Mouse (Mus musculus) MEL (cell line): ENCODE data around the gene Nr4a1. TPM values are rescaled to one million over a fixed set of nuclear protein-coding genes. Genes with fewer than 3 reads are reported as not detected.

ENCODE experiments used
- DNase-seq: peaks from one replicate; pipeline ENCODE4 v3.0.0; 2011; ENCODE audit warnings: low read depth, low spot score
- H3K27ac ChIP-seq: 2 replicates; pipeline ENCODE4 v1.5.1; 2012; ENCODE audit warnings: low read depth, mild to moderate bottlenecking, control low read depth, low read length, moderate library complexity; ENCODE audit not compliant: control insufficient read depth
- H3K27me3 ChIP-seq, 2 experiments: fragments of 150-350 bp in 1 of 2; sonication (generic) in 1 of 2; 2 replicates each; pipeline ENCODE4 v1.6.1; 2012; ENCODE audit warnings: low read length in 2 of 2, mild to moderate bottlenecking in 2 of 2, improper control_type of control experiment in 1 of 2, moderate library complexity in 1 of 2; ENCODE audit not compliant: insufficient read depth in 2 of 2, control insufficient read depth in 1 of 2
- H3K36me3 ChIP-seq, 2 experiments: 2 replicates each; pipeline ENCODE4 v1.6.1; 2012 to 2014; ENCODE audit warnings: low read length in 2 of 2, improper control_type of control experiment in 1 of 2, inconsistent platforms in 1 of 2, mild to moderate bottlenecking in 1 of 2; ENCODE audit not compliant: insufficient read depth in 2 of 2, control insufficient read depth in 1 of 2
- H3K4me1 ChIP-seq, 2 experiments: fragments of 150-350 bp in 1 of 2; sonication (generic) in 1 of 2; 2 replicates each; pipeline ENCODE4 v1.6.1; 2012; ENCODE audit warnings: low read length in 2 of 2, improper control_type of control experiment in 1 of 2, mild to moderate bottlenecking in 1 of 2; ENCODE audit not compliant: insufficient read depth in 2 of 2, control insufficient read depth in 1 of 2
- H3K4me3 ChIP-seq, 2 experiments: fragments of 150-350 bp in 1 of 2; sonication (generic) in 1 of 2; 2 replicates each; pipeline ENCODE4 v1.5.1; 2012; ENCODE audit warnings: low read depth in 2 of 2, low read length in 2 of 2, mild to moderate bottlenecking in 2 of 2, moderate library complexity in 2 of 2, control low read depth in 1 of 2, improper control_type of control experiment in 1 of 2; ENCODE audit not compliant: control insufficient read depth in 1 of 2, insufficient read depth in 1 of 2
- H3K79me2 ChIP-seq: 2 replicates; pipeline ENCODE4 v1.6.1; 2012; ENCODE audit warnings: mild to moderate bottlenecking, low read length, moderate library complexity; ENCODE audit not compliant: control insufficient read depth, poor library complexity, insufficient read depth
- H3K9ac ChIP-seq: 2 replicates; pipeline ENCODE4 v1.6.1; 2012; ENCODE audit warnings: low read depth, mild to moderate bottlenecking, control low read depth, low read length, moderate library complexity; ENCODE audit not compliant: control insufficient read depth, poor library complexity, severe bottlenecking
- H3K9me3 ChIP-seq: fragments of 150-350 bp; sonication (generic); replicated peaks from 2 replicates; pipeline ENCODE4 v1.6.1; 2012; ENCODE audit warnings: mild to moderate bottlenecking, low read length, improper control_type of control experiment, moderate library complexity; ENCODE audit not compliant: insufficient read depth
- BHLHE40 ChIP-seq: IDR thresholded peaks from 2 replicates; pipeline ENCODE4 v1.6.1; 2012; ENCODE audit warnings: low read depth, mild to moderate bottlenecking, inconsistent platforms, low read length, improper control_type of control experiment, borderline replicate concordance
- CHD1 ChIP-seq: IDR thresholded peaks from 2 replicates; pipeline ENCODE4 v1.6.1; 2012; ENCODE audit warnings: low read depth, mild to moderate bottlenecking, inconsistent platforms, low read length, improper control_type of control experiment
- CHD2 ChIP-seq: IDR thresholded peaks from 2 replicates; pipeline ENCODE4 v1.6.1; 2011; ENCODE audit warnings: low read length, improper control_type of control experiment
- CTCF ChIP-seq, 3 experiments: IDR thresholded peaks in 2 of 3; conservative IDR thresholded peaks in 1 of 3; 2 replicates each; pipeline ENCODE4 v1.5.1; 2011 to 2012; ENCODE audit warnings: low read length in 3 of 3, low read depth in 2 of 3, mild to moderate bottlenecking in 2 of 3, improper control_type of control experiment in 1 of 3, inconsistent platforms in 1 of 3, mixed read lengths in 1 of 3, moderate library complexity in 1 of 3; ENCODE audit not compliant: control insufficient read depth in 1 of 3, insufficient read depth in 1 of 3, poor library complexity in 1 of 3, severe bottlenecking in 1 of 3
- E2F4 ChIP-seq: IDR thresholded peaks from 2 replicates; pipeline ENCODE4 v1.6.1; 2011; ENCODE audit warnings: low read depth, low read length, improper control_type of control experiment, borderline replicate concordance
- ELF1 ChIP-seq: IDR thresholded peaks from 2 replicates; pipeline ENCODE4 v1.6.1; 2014; ENCODE audit warnings: low read depth, mild to moderate bottlenecking, inconsistent platforms, low read length, improper control_type of control experiment, moderate library complexity
- ETS1 ChIP-seq: IDR thresholded peaks from 2 replicates; pipeline ENCODE4 v1.6.1; 2012; ENCODE audit warnings: low read depth, mild to moderate bottlenecking, inconsistent platforms, low read length, improper control_type of control experiment, moderate library complexity
- GATA1 ChIP-seq: IDR thresholded peaks from 2 replicates; pipeline ENCODE4 v1.6.1; 2011; ENCODE audit warnings: low read depth, low read length, improper control_type of control experiment
- JUND ChIP-seq: IDR thresholded peaks from 2 replicates; pipeline ENCODE4 v1.6.1; 2011; ENCODE audit warnings: low read depth, mild to moderate bottlenecking, improper control_type of control experiment, low read length
- KAT2A ChIP-seq: conservative IDR thresholded peaks from 2 replicates; pipeline ENCODE4 v1.6.1; 2012; ENCODE audit warnings: low read depth, low read length, improper control_type of control experiment, inconsistent platforms
- MAFK ChIP-seq: IDR thresholded peaks from 2 replicates; pipeline ENCODE4 v1.6.1; 2011; ENCODE audit warnings: low read depth, mild to moderate bottlenecking, low read length, improper control_type of control experiment, borderline replicate concordance
- MAX ChIP-seq: IDR thresholded peaks from 2 replicates; pipeline ENCODE4 v1.6.1; 2011; ENCODE audit warnings: low read length, improper control_type of control experiment
- MAZ ChIP-seq: IDR thresholded peaks from 2 replicates; pipeline ENCODE4 v1.6.1; 2012; ENCODE audit warnings: low read depth, mild to moderate bottlenecking, inconsistent platforms, low read length, improper control_type of control experiment
- MEF2A ChIP-seq: IDR thresholded peaks from 2 replicates; pipeline ENCODE4 v1.6.1; 2014; ENCODE audit warnings: low read depth, mild to moderate bottlenecking, inconsistent platforms, low read length, improper control_type of control experiment; ENCODE audit not compliant: poor library complexity, insufficient replicate concordance, severe bottlenecking; ENCODE audit errors: extremely low read depth
- MYB ChIP-seq: IDR thresholded peaks from 2 replicates; pipeline ENCODE4 v1.6.1; 2011; ENCODE audit warnings: mild to moderate bottlenecking, low read depth, low read length, improper control_type of control experiment
- NELFE ChIP-seq: IDR thresholded peaks from 2 replicates; pipeline ENCODE4 v1.6.1; 2011; ENCODE audit warnings: low read depth, low read length, improper control_type of control experiment
- POLR2A ChIP-seq, 2 experiments: IDR thresholded peaks; 2 replicates each; pipeline ENCODE4 v1.6.1; 2011 to 2012; ENCODE audit warnings: low read length in 2 of 2, mild to moderate bottlenecking in 2 of 2, control low read depth in 1 of 2, improper control_type of control experiment in 1 of 2, low read depth in 1 of 2, moderate library complexity in 1 of 2; ENCODE audit not compliant: control insufficient read depth in 1 of 2, insufficient read depth in 1 of 2, poor library complexity in 1 of 2
- POLR2AphosphoS2 ChIP-seq: IDR thresholded peaks from 2 replicates; pipeline ENCODE4 v1.6.1; 2011; ENCODE audit warnings: low read length, improper control_type of control experiment
- POLR2AphosphoS5 ChIP-seq: IDR thresholded peaks from 2 replicates; pipeline ENCODE4 v1.6.1; 2012; ENCODE audit warnings: low read depth, borderline replicate concordance, mild to moderate bottlenecking, inconsistent platforms, low read length, moderate library complexity, mixed read lengths
- RAD21 ChIP-seq: IDR thresholded peaks from 2 replicates; pipeline ENCODE4 v1.6.1; 2011; ENCODE audit warnings: mild to moderate bottlenecking, low read depth, low read length, improper control_type of control experiment
- SIN3A ChIP-seq: IDR thresholded peaks from 2 replicates; pipeline ENCODE4 v1.6.1; 2012; ENCODE audit warnings: low read length, improper control_type of control experiment, inconsistent platforms
- TAL1 ChIP-seq: IDR thresholded peaks from 2 replicates; pipeline ENCODE4 v1.6.1; 2012; ENCODE audit warnings: mild to moderate bottlenecking, inconsistent platforms, low read length, moderate library complexity, mixed read lengths
- TBP ChIP-seq: IDR thresholded peaks from 2 replicates; pipeline ENCODE4 v1.8.0; 2011; ENCODE audit warnings: low read depth, low read length, improper control_type of control experiment
- TCF12 ChIP-seq: IDR thresholded peaks from 2 replicates; pipeline ENCODE4 v1.6.1; 2014; ENCODE audit warnings: low read depth, mild to moderate bottlenecking, inconsistent platforms, low read length, improper control_type of control experiment, moderate library complexity
- UBTF ChIP-seq: IDR thresholded peaks from 2 replicates; pipeline ENCODE4 v1.6.1; 2012; ENCODE audit warnings: low read depth, mild to moderate bottlenecking, inconsistent platforms, low read length, improper control_type of control experiment, moderate library complexity, borderline replicate concordance; ENCODE audit not compliant: insufficient read depth
- USF1 ChIP-seq: IDR thresholded peaks from 2 replicates; pipeline ENCODE4 v1.6.1; 2014; ENCODE audit warnings: low read depth, mild to moderate bottlenecking, inconsistent platforms, low read length, improper control_type of control experiment, moderate library complexity
- USF2 ChIP-seq, 2 experiments: IDR thresholded peaks; 2 replicates each; pipeline ENCODE4 v1.6.1; 2011 to 2012; ENCODE audit warnings: improper control_type of control experiment in 2 of 2, low read length in 2 of 2, borderline replicate concordance in 1 of 2, inconsistent platforms in 1 of 2, low read depth in 1 of 2, mild to moderate bottlenecking in 1 of 2; ENCODE audit not compliant: insufficient read depth in 1 of 2
- ZC3H11A ChIP-seq: IDR thresholded peaks from 2 replicates; pipeline ENCODE4 v1.6.1; 2012; ENCODE audit warnings: low read depth, mild to moderate bottlenecking, inconsistent platforms, low read length, improper control_type of control experiment
- ZKSCAN1 ChIP-seq: IDR thresholded peaks from 2 replicates; pipeline ENCODE4 v1.6.1; 2012; ENCODE audit warnings: low read depth, mild to moderate bottlenecking, inconsistent platforms, low read length, improper control_type of control experiment, moderate library complexity
- ZMIZ1 ChIP-seq: IDR thresholded peaks from 2 replicates; pipeline ENCODE4 v1.6.1; 2012; ENCODE audit warnings: low read depth, mild to moderate bottlenecking, inconsistent platforms, low read length, improper control_type of control experiment, moderate library complexity
- polyA plus RNA-seq, 2 experiments: library from polyadenylated mRNA; stranded (reverse) in 1 of 2; unstranded in 1 of 2; fragments of >175 nt in 1 of 2; fragments of >200 nt in 1 of 2; gene quantifications; 2 replicates each; pipeline versions ENCODE4 v1.2.1 to v1.2.4; 2012; ENCODE audit warnings: low replicate concordance in 2 of 2, low read depth in 1 of 2; ENCODE audit not compliant: insufficient read length in 2 of 2, insufficient read depth in 1 of 2, missing spikeins in 1 of 2
- total RNA-seq: library from RNA; depleted of rRNA; stranded (reverse); fragments of 300-350 nt; gene quantifications from 2 replicates; pipeline ENCODE4 v1.2.3, GENCODE M21; 2012

The Nr4a1 gene
- total and polyA plus RNA-seq, 3 experiments: 2.0 to 12.8 TPM; not detected in 1

GRCm38 (mm10) chr15:101320010-101320617, 66.0 kb downstream of the Nr4a1 start:
- Histone ChIP-seq H3K9ac (no peak overlapping the region), H3K36me3 (peaks cover 0 to 40% of the 10 kb centered on the region in 2 experiments; a peak in 2 of 4 replicates), H3K4me3 (no peak overlapping the region), H3K27me3 (no peaks in the 10 kb centered on the region), H3K4me1 (peaks cover 28 to 55% of the 10 kb centered on the region in 2 experiments), H3K9me3 (no peaks in the 10 kb centered on the region), H3K79me2 (no peaks in the 10 kb centered on the region), H3K27ac (peak overlapping the region; percentile 23; the same call in 1 of the 2 replicates)
- peak; percentile 57 for DNase-seq
- TF ChIP-seq TAL1 (no peak), NELFE (0 out of 2 replicates have a peak, but pooled peaks have one; percentile 23), CHD1 (0 out of 2 replicates have a peak, but pooled peaks have one; percentile 11)

- H3K4me1 ChIP-seq: peaks cover 28 to 55% of the 10 kb centered on the region in 2 experiments
- no peaks in the 10 kb centered on the region for H3K9me3 ChIP-seq
- no peaks in the 10 kb centered on the region for H3K79me2 ChIP-seq
- peak; percentile 94 for DNase-seq
- peak overlapping the region; percentile 23; the same call in 1 of the 2 replicates for H3K27ac ChIP-seq
- no peaks in the 10 kb centered on the region for H3K27me3 ChIP-seq
- H3K4me3 ChIP-seq: no peak overlapping the region
- no peak overlapping the region for H3K9ac ChIP-seq
- H3K36me3 ChIP-seq: peaks cover 0 to 40% of the 10 kb centered on the region in 2 experiments; a peak in 2 of 4 replicates
- TF ChIP-seq TAL1 (peak; percentile 99), USF2 (IDR thresholded peaks at IDR 0.05; ENCODE audit: borderline replicate concordance in 1 of 2, insufficient read depth in 1 of 2, low read depth in 1 of 2, low read length in 2 of 2) (no peak), POLR2AphosphoS2 (no peak), UBTF (no peak), ETS1 (peak; percentile 97), TBP (no peak; the same call in 1 of the 2 replicates), RAD21 (no peak), MEF2A (peak; percentile 77; the same call in 1 of the 2 replicates), ZKSCAN1 (no peak), ZMIZ1 (peak; percentile 71), TCF12 (peak; percentile 99), E2F4 (no peak), ELF1 (peak; percentile 53; the same call in 1 of the 2 replicates), BHLHE40 (peak; percentile 99), GATA1 (peak; percentile 99), CHD2 (peak; percentile 65), KAT2A (peak; percentile 36; the same call in 1 of the 2 replicates), MAZ (peak; percentile 95), MYB (peak; percentile 74), POLR2A (IDR thresholded peaks at IDR 0.05; ENCODE audit: control insufficient read depth in 1 of 2, insufficient read depth in 1 of 2, low read depth in 1 of 2, low read length in 2 of 2, poor library complexity in 1 of 2) (no peak), ZC3H11A (no peak), USF1 (no peak), POLR2AphosphoS5 (no peak), SIN3A (peak; percentile 96), JUND (peak; percentile 75; the same call in 1 of the 2 replicates), CTCF (IDR thresholded peaks at IDR 0.05 in 2 of 3, conservative IDR thresholded peaks at IDR 0.05 in 1 of 3; ENCODE audit: control insufficient read depth in 1 of 3, insufficient read depth in 1 of 3, low read depth in 2 of 3, low read length in 3 of 3, poor library complexity in 1 of 3, severe bottlenecking in 1 of 3) (no peak; a peak in 1 of 6 replicates), MAFK (peak; percentile 95), MAX (0 out of 2 replicates have a peak, but pooled peaks have one; percentile 15)
Observed at GRCm38 (mm10) chr15:101320618-101321041, 66.6 kb downstream of the Nr4a1 start.
